Mouse (Mus musculus) forebrain, embryonic 12.5 days (tissue): ENCODE measurements around the gene Vma21. TPM values are rescaled to one million over a fixed set of nuclear protein-coding genes. Genes with fewer than 3 reads are reported as not detected.

Experiments
- ATAC-seq: fragments of 200-750 bp; cut with Nextera tagmentation; 2 replicates; pipeline ENCODE4 v1.8.0; 2017; ENCODE audit warnings: moderate TSS enrichment; ENCODE audit not compliant: low FRiP score
- H3K27ac ChIP-seq: fragments of 300-500 bp; sonication (generic); 2 replicates; pipeline ENCODE4 v1.5.1; 2016; ENCODE audit warnings: mild to moderate bottlenecking
- H3K27me3 ChIP-seq: fragments of 300-500 bp; sonication (generic); 2 replicates; pipeline ENCODE4 v1.6.1; 2016; ENCODE audit warnings: mild to moderate bottlenecking
- H3K36me3 ChIP-seq: fragments of 300-500 bp; sonication (generic); replicated peaks from 2 replicates; pipeline ENCODE4 v1.6.1; 2016; ENCODE audit warnings: mild to moderate bottlenecking
- H3K4me1 ChIP-seq: fragments of 300-500 bp; sonication (generic); 2 replicates; pipeline ENCODE4 v1.6.1; 2016
- H3K4me2 ChIP-seq: fragments of 300-500 bp; sonication (generic); 2 replicates; pipeline ENCODE4 v1.6.1; 2016; ENCODE audit warnings: mild to moderate bottlenecking, moderate library complexity
- H3K4me3 ChIP-seq: fragments of 300-500 bp; sonication (generic); replicated peaks from 2 replicates; pipeline ENCODE4 v1.5.1; 2016; ENCODE audit warnings: mild to moderate bottlenecking
- H3K9ac ChIP-seq: fragments of 300-500 bp; sonication (generic); 2 replicates; pipeline ENCODE4 v1.6.1; 2016; ENCODE audit warnings: mild to moderate bottlenecking
- H3K9me3 ChIP-seq: fragments of 300-500 bp; sonication (generic); 2 replicates; pipeline ENCODE4 v1.6.1; 2016
- WGBS: fragments of 180-500 bp; shearing (Covaris S2); methylation state at CpG from one replicate; pipeline ENCODE4 v1.1.7; 2016; 5-methylcytosine and 5-hydroxymethylcytosine counted together
- polyA plus RNA-seq: library from polyadenylated mRNA; unstranded; fragments of >200 nt; fragmentation: Nextera tagmentation; extraction: Ambion mirVana; gene quantifications from 2 replicates; pipeline ENCODE4 v1.2.1, GENCODE M21; 2016

Gene Vma21
- 50.1 and 52.0 TPM in 2 replicates for polyA plus RNA-seq

- no peaks in the 10 kb centered on the region; the same call in 1 of the 2 replicates for H3K4me1 ChIP-seq
- peak within 1 kb of the TSS; percentile 62 for H3K4me3 ChIP-seq
- no peaks in the 10 kb centered on the region for H3K9me3 ChIP-seq
- H3K27ac ChIP-seq, result peak within 1 kb of the TSS; percentile 84
- H3K36me3 ChIP-seq, result no peaks in the 10 kb centered on the region
- H3K27me3 ChIP-seq, result no peaks in the 10 kb centered on the region
- WGBS, result 31% methylated on average over 12 of the region's 12 CpGs
- peak within 1 kb of the TSS; percentile 75 for H3K9ac ChIP-seq
- no peak; the same call in 1 of the 2 replicates for ATAC-seq
- H3K4me2 ChIP-seq, result peak within 1 kb of the TSS; percentile 51
These were observed at the start of gene Vma21 for GRCm38 (mm10) chrX:71815631-71816345. Gene Vma21, plus strand, starts transcription at chrX:71815924.

DNA sequence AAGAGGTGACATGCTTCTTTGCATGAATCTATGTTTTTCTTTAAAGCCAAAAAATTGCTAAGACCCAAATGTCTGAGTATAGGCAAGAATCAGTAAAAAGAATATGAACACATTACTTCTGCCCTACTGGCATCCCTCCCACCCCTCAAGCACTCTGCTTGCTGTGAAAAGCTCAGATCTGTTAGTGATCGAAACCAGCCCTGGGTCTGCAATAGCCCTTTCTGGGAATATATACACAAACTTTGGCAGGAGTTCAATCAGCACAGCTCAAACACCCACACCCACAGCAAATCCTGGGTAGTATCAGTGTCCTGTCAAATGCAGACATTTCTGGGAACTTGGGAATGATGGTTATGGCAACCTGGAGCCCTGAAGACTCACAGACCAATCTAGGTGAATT is 47.8 kb upstream of the Vma21 start:
- Histone ChIP-seq H3K9ac (no peak overlapping the region), H3K27ac (no peak overlapping the region), H3K27me3 (no peaks in the 10 kb centered on the region), H3K36me3 (no peaks in the 10 kb centered on the region), H3K4me3 (no peak overlapping the region), H3K4me1 (no peaks in the 10 kb centered on the region), H3K9me3 (no peaks in the 10 kb centered on the region), H3K4me2 (no peak overlapping the region)
- WGBS, result 83% methylated on average over 1 of the region's 1 CpGs
- no peak for ATAC-seq

GRCm38 (mm10) chrX:71791106-71791505 is 24.6 kb upstream of the Vma21 start:
- Histone ChIP-seq H3K9me3 (no peaks in the 10 kb centered on the region), H3K27ac (no peak overlapping the region), H3K9ac (no peak overlapping the region), H3K4me1 (no peaks in the 10 kb centered on the region), H3K36me3 (no peaks in the 10 kb centered on the region), H3K4me2 (no peak overlapping the region), H3K27me3 (0 out of 2 replicates have a peak, but pooled peaks cover 4% of the 10 kb centered on the region), H3K4me3 (no peak overlapping the region)
- ATAC-seq, result no peak
- 10% methylated on average over 4 of the region's 4 CpGs for WGBS

GRCm38 (mm10) chrX:71797766-71798165 is 18.0 kb upstream of the Vma21 start:
- WGBS, result 36% methylated on average over 7 of the region's 7 CpGs
- Histone ChIP-seq H3K9ac (no peak overlapping the region), H3K27me3 (no peaks in the 10 kb centered on the region), H3K27ac (no peak overlapping the region), H3K4me3 (no peak overlapping the region), H3K4me1 (no peaks in the 10 kb centered on the region), H3K4me2 (no peak overlapping the region), H3K36me3 (no peaks in the 10 kb centered on the region), H3K9me3 (no peaks in the 10 kb centered on the region)
- ATAC-seq, result peak; percentile 70; the same call in 1 of the 2 replicates

- no peaks in the 10 kb centered on the region for H3K9me3 ChIP-seq
- H3K4me3 ChIP-seq, result no peak overlapping the region
- 68% methylated on average over 5 of the region's 5 CpGs for WGBS
- H3K4me1 ChIP-seq, result no peaks in the 10 kb centered on the region
- no peak overlapping the region for H3K27ac ChIP-seq
- no peak for ATAC-seq
- H3K4me2 ChIP-seq, result no peak overlapping the region
- H3K36me3 ChIP-seq, result no peaks in the 10 kb centered on the region
- no peaks in the 10 kb centered on the region for H3K27me3 ChIP-seq
- no peak overlapping the region for H3K9ac ChIP-seq
These were observed 16.8 kb upstream of the Vma21 start for GRCm38 (mm10) chrX:71798883-71799282.

- 56% methylated on average over 5 of the region's 5 CpGs for WGBS
- Histone ChIP-seq H3K36me3 (no peaks in the 10 kb centered on the region), H3K9ac (no peak overlapping the region), H3K27me3 (no peaks in the 10 kb centered on the region), H3K9me3 (no peaks in the 10 kb centered on the region), H3K4me3 (no peak overlapping the region), H3K4me1 (no peaks in the 10 kb centered on the region; the same call in 1 of the 2 replicates), H3K4me2 (no peak overlapping the region), H3K27ac (no peak overlapping the region)
- ATAC-seq, result no peak
These were observed 3.5 kb upstream of the Vma21 start for GRCm38 (mm10) chrX:71811966-71812835.

GRCm38 (mm10) chrX:71816401-71816857 is 705 bp downstream of the Vma21 start:
- 15% methylated on average over 46 of the region's 52 CpGs for WGBS
- H3K27ac ChIP-seq, result peak overlapping the region; percentile 84
- H3K4me1 ChIP-seq, result no peaks in the 10 kb centered on the region; the same call in 1 of the 2 replicates
- H3K9me3 ChIP-seq, result no peaks in the 10 kb centered on the region
- H3K36me3 ChIP-seq, result no peaks in the 10 kb centered on the region
- ATAC-seq, result peak; percentile 98
- H3K4me3 ChIP-seq, result peak overlapping the region; percentile 62
- no peaks in the 10 kb centered on the region for H3K27me3 ChIP-seq
- peak overlapping the region; percentile 51 for H3K4me2 ChIP-seq
- H3K9ac ChIP-seq, result peak overlapping the region; percentile 75

DNA sequence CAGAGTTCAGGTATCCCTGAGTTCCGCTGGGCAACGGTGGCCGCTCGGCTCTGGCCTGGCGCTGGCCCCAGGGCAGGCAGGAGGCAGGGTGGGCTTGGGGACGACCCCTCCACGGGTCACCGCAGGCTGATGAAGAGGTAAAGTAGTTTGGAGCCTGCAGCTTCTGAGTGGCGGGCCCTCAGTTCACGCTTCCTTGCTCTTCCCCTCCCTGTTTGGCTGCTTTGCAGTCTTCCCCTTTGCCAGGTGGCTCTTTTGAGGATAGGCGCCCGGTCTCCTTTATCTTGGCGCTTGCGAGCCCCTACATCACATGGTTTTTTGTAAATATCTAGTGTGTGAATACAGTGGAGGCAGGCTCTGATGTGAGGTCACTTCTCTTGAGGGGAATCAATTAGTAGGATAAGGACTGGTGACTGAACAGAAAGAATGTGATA is 1.2 kb downstream of the Vma21 start:
- Histone ChIP-seq H3K27me3 (no peaks in the 10 kb centered on the region), H3K4me3 (peak overlapping the region; percentile 62), H3K27ac (peak overlapping the region; percentile 84), H3K4me2 (peak overlapping the region; percentile 51), H3K36me3 (no peaks in the 10 kb centered on the region), H3K4me1 (no peaks in the 10 kb centered on the region; the same call in 1 of the 2 replicates), H3K9me3 (no peaks in the 10 kb centered on the region), H3K9ac (peak overlapping the region; percentile 75)
- 13% methylated on average over 14 of the region's 14 CpGs for WGBS
- ATAC-seq, result peak; percentile 75

DNA sequence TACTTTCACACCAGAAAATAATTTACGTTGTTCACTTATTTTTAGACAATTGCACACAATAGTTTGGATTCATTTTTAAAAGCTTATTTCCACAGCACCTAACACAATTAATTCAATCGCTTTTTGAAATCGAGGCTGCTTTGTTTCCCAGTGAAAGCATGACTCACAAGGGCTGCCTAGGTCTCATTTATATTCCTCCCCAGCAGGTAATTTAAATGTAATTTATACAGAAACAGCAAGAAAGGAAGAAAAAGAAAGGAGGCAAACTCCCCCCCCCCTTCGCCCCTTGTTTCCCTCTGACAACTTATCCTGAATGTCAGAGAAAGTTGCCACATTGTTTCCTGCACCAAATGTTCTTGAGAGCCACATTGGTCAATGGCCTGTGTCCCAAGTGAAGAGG is 23.2 kb downstream of the Vma21 start:
- Histone ChIP-seq H3K36me3 (no peaks in the 10 kb centered on the region), H3K4me1 (no peaks in the 10 kb centered on the region), H3K27me3 (no peaks in the 10 kb centered on the region), H3K4me3 (no peak overlapping the region), H3K9me3 (no peaks in the 10 kb centered on the region), H3K4me2 (no peak overlapping the region), H3K9ac (no peak overlapping the region), H3K27ac (no peak overlapping the region)
- WGBS, result 39% methylated on average over 4 of the region's 4 CpGs
- no peak for ATAC-seq

DNA sequence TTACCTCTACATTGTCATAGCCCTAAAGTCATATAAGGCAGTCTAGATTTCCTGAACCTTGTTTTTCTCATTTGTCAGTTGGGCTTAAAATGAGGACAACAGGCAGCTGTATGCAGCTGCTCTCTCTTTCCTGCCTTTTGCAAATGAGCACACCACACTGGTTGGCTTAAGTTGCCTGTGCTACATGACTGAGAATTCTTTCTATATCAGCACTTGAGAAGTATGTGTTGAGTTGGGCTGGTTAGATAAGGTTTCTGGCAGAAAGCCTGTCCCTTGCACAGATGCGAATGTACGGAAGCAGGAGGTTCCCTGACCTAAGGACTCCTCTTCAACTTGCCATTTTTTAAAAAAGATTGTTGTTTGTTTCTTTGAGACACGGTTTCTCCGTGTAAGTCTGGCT is 31.0 kb downstream of the Vma21 start:
- ATAC-seq, result no peak
- H3K4me3 ChIP-seq, result no peak overlapping the region
- H3K36me3 ChIP-seq, result no peaks in the 10 kb centered on the region
- H3K9me3 ChIP-seq, result no peaks in the 10 kb centered on the region
- H3K27me3 ChIP-seq, result no peaks in the 10 kb centered on the region
- H3K4me1 ChIP-seq, result no peaks in the 10 kb centered on the region
- no peak overlapping the region for H3K4me2 ChIP-seq
- no peak overlapping the region for H3K27ac ChIP-seq
- H3K9ac ChIP-seq, result no peak overlapping the region
- WGBS, result 97% methylated on average over 4 of the region's 4 CpGs

DNA sequence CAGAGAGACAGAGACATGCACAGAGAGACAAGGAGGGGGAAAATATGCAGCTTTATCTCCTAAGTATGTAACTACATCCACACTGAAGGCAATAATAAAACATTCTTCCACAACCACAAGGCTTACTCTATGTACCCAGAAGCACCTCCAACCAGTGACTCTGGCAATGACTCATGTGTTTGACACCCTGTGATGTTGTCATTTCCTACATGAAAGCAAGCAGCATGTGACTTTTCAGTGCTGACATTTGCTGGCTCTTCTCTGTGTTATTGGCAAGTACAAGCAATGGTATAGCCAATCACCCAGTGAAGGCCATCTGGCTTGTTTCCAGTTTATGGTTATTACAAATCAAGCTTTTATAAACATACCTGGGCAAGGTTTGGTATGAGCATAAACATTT is 38.1 kb downstream of the Vma21 start:
- H3K27me3 ChIP-seq, result no peaks in the 10 kb centered on the region
- no peak overlapping the region for H3K27ac ChIP-seq
- H3K4me2 ChIP-seq, result no peak overlapping the region
- ATAC-seq, result no peak
- H3K36me3 ChIP-seq, result no peaks in the 10 kb centered on the region
- no peak overlapping the region for H3K4me3 ChIP-seq
- H3K9me3 ChIP-seq, result no peaks in the 10 kb centered on the region
- H3K4me1 ChIP-seq, result no peaks in the 10 kb centered on the region
- no peak overlapping the region for H3K9ac ChIP-seq
